Mouse (Mus musculus) bone marrow, adult 2 months (tissue): ENCODE measurements around the gene Tnfrsf14.

Experiments used
- CTCF ChIP-seq: fragments of 200-500 bp; IDR thresholded peaks from 2 replicates; pipeline ENCODE4 v1.5.1; 2011; ENCODE audit warnings: low read length, control low read depth; ENCODE audit not compliant: control insufficient read depth, insufficient read depth
- POLR2A ChIP-seq: fragments of 200-500 bp; IDR thresholded peaks from 2 replicates; pipeline ENCODE4 v1.6.1; 2011; ENCODE audit warnings: low read depth, mild to moderate bottlenecking, control low read depth, low read length, borderline replicate concordance; ENCODE audit not compliant: control insufficient read depth

- TF ChIP-seq POLR2A (no peak), CTCF (no peak)
Observed at GRCm38 (mm10) chr4:154873186-154873585, 55.2 kb downstream of the Tnfrsf14 start.
